Mouse (Mus musculus) kidney, adult 2 months (tissue): ENCODE results near the gene Gch1. TPM values are rescaled to one million over a fixed set of nuclear protein-coding genes. Genes with fewer than 3 reads are reported as not detected.

Experiments used
- DNase-seq: peaks from one replicate; pipeline ENCODE4 v3.0.0; 2021
- H3K27ac ChIP-seq: fragments of 200-500 bp; 2 replicates; pipeline ENCODE4 v1.5.1; 2012; ENCODE audit warnings: low read depth, low read length, control low read depth, inconsistent platforms; ENCODE audit not compliant: insufficient read depth
- H3K27me3 ChIP-seq: fragments of 200-500 bp; replicated peaks from 2 replicates; pipeline ENCODE4 v1.6.1; 2012; ENCODE audit warnings: mild to moderate bottlenecking, moderate library complexity, low read length, inconsistent platforms; ENCODE audit not compliant: control insufficient read depth, insufficient read depth
- H3K36me3 ChIP-seq: fragments of 200-500 bp; 2 replicates; pipeline ENCODE4 v1.6.1; 2012; ENCODE audit warnings: mild to moderate bottlenecking, moderate library complexity, low read length, inconsistent platforms; ENCODE audit not compliant: control insufficient read depth, insufficient read depth
- H3K4me1 ChIP-seq: fragments of 200-500 bp; 2 replicates; pipeline ENCODE4 v1.6.1; 2011; ENCODE audit warnings: low read length; ENCODE audit not compliant: control insufficient read depth, insufficient read depth
- H3K4me3 ChIP-seq: fragments of 200-500 bp; 2 replicates; pipeline ENCODE4 v1.5.1; 2011; ENCODE audit warnings: mild to moderate bottlenecking, low read depth, low read length, control low read depth; ENCODE audit not compliant: insufficient read depth
- CTCF ChIP-seq: fragments of 200-500 bp; conservative IDR thresholded peaks from 2 replicates; pipeline ENCODE4 v1.5.1; 2011; ENCODE audit warnings: low read depth, mild to moderate bottlenecking, control low read depth, low read length, moderate library complexity, mixed read lengths; ENCODE audit not compliant: insufficient read depth, insufficient read length
- POLR2A ChIP-seq: fragments of 200-500 bp; IDR thresholded peaks from one replicate; pipeline ENCODE4 v1.6.1; 2011; ENCODE audit warnings: low read depth, low read length, control low read depth
- WGBS: fragments of 180-500 bp; shearing (Covaris S2); methylation state at CpG from one replicate; pipeline ENCODE4 v1.1.7; 2018; 5-methylcytosine and 5-hydroxymethylcytosine counted together
- polyA plus RNA-seq: library from polyadenylated mRNA; depleted of rRNA; stranded (reverse); fragments of >200 nt; gene quantifications from 2 replicates; pipeline ENCODE4 v1.2.3, GENCODE M21; 2012

Gch1 gene
- polyA plus RNA-seq, 1 experiment, result 2.5 TPM

- 89% methylated on average over 8 of the region's 8 CpGs for WGBS
Measured at GRCm38 (mm10) chr14:47225931-47226330, 36.7 kb upstream of the Gch1 start.

GRCm38 (mm10) chr14:47224476-47225325 is 35.5 kb upstream of the Gch1 start:
- WGBS, result 83% methylated on average over 10 of the region's 10 CpGs
- Histone ChIP-seq H3K27me3 (no peaks in the 10 kb centered on the region; the same call in 1 of the 2 replicates), H3K36me3 (no peaks in the 10 kb centered on the region), H3K4me3 (no peak overlapping the region), H3K4me1 (no peaks in the 10 kb centered on the region), H3K27ac (no peak overlapping the region)
- TF ChIP-seq CTCF, result no peak; the same call in 1 of the 2 replicates
- no peak for TF ChIP-seq POLR2A
- DNase-seq, result no peak

More at GRCm38 (mm10) chr14:47225931-47226330, 36.7 kb upstream of the Gch1 start:
- Histone ChIP-seq H3K4me1 (no peaks in the 10 kb centered on the region), H3K27me3 (no peaks in the 10 kb centered on the region; the same call in 1 of the 2 replicates), H3K27ac (no peak overlapping the region), H3K36me3 (no peaks in the 10 kb centered on the region), H3K4me3 (no peak overlapping the region)
- DNase-seq, result no peak
- TF ChIP-seq CTCF (no peak), POLR2A (no peak)

DNA sequence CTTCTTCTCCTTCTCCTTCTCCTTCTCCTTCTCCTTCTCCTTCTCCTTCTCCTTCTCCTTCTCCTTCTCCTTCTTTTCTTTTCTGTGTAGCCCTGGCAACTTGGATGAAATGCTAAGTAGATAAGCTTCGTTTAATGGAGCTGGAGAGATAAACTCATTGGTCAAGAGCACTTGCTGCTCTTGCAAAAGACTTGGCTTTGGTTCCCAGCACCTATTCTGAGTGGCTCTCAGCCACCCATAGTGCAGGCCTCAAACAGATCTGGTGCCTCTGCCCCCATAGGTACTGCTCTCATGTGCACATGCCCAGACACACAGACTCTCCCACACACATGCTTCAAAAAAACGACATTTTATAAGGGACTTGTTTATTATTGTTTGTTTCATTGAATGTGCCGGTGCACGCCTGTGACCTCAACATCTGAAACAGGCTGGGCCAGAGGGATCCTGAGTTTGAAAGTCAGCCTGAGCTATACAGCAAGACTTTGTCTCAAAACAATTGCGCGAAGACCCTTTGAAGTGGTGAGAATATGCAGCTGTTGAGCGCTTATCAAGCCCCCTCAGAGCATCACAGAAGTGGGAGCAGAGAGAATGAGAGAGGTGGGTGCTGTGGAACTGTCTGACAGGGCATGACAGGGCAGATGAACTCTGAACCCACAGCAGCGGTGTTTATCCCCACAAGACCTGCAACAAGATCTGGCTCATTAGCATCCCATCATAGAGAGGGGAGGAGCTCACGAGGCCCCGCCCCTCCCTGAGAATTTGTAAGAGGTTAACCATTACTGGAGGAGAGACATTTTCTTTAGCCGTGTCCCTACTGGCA is 33.6 kb upstream of the Gch1 start:
- no peak for DNase-seq
- WGBS, result 69% methylated on average over 11 of the region's 11 CpGs
- TF ChIP-seq CTCF (no peak), POLR2A (no peak)

DNA sequence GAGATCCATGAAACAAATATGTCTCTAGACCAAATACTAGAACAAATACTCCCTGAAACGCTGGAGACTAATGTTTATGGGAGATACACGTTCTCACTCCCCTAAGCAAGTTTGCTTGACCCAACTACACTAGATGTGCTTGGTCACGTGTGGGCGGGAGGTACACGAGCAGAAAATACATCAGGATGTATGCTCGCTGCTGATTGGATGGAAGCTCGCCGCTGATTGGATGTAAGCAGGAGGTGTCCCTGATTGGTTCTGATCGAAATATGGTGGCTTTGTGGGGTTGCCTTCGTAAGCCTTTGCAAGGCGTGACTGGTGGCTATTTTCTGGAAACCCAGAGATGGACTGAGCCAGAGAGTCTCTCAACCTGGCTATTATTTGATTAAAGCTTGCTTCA is 32.4 kb upstream of the Gch1 start:
- no peak overlapping the region for H3K27ac ChIP-seq
- H3K27me3 ChIP-seq, result no peaks in the 10 kb centered on the region
- no peaks in the 10 kb centered on the region for H3K4me1 ChIP-seq
- H3K36me3 ChIP-seq, result no peaks in the 10 kb centered on the region
- TF ChIP-seq POLR2A (no peak), CTCF (no peak)
- no peak for DNase-seq
- 83% methylated on average over 11 of the region's 11 CpGs for WGBS
- H3K4me3 ChIP-seq, result no peak overlapping the region

More for the DNA sequence above, 33.6 kb upstream of the Gch1 start:
- Histone ChIP-seq H3K36me3 (no peaks in the 10 kb centered on the region), H3K27ac (no peak overlapping the region), H3K27me3 (no peaks in the 10 kb centered on the region; the same call in 1 of the 2 replicates), H3K4me3 (no peak overlapping the region), H3K4me1 (no peaks in the 10 kb centered on the region)

- no peak for TF ChIP-seq CTCF
- TF ChIP-seq POLR2A, result no peak
- no peak for DNase-seq
- Histone ChIP-seq H3K36me3 (no peaks in the 10 kb centered on the region), H3K27me3 (no peaks in the 10 kb centered on the region), H3K27ac (no peak overlapping the region), H3K4me3 (no peak overlapping the region), H3K4me1 (no peaks in the 10 kb centered on the region)
- 86% methylated on average over 8 of the region's 8 CpGs for WGBS
Measured at GRCm38 (mm10) chr14:47220231-47221025, 31.2 kb upstream of the Gch1 start.

- no peak for TF ChIP-seq CTCF
- DNase-seq, result no peak
- Histone ChIP-seq H3K4me1 (no peaks in the 10 kb centered on the region), H3K27ac (no peak overlapping the region), H3K36me3 (no peaks in the 10 kb centered on the region), H3K27me3 (no peaks in the 10 kb centered on the region), H3K4me3 (no peak overlapping the region)
- WGBS, result 81% methylated on average over 9 of the region's 9 CpGs
Measured at GRCm38 (mm10) chr14:47218766-47219606, 29.8 kb upstream of the Gch1 start.
